Mouse (Mus musculus) gastrocnemius, adult 2 months (tissue): ENCODE data around the gene Pls3. TPM values are rescaled to one million over a fixed set of nuclear protein-coding genes. Genes with fewer than 3 reads are reported as not detected.

Experiments
- DNase-seq: peaks from one replicate; pipeline ENCODE4 v3.0.0; 2022
- H3K27ac ChIP-seq: fragments of 200-600 bp; 2 replicates; pipeline ENCODE4 v1.8.1; 2022; ENCODE audit warnings: mild to moderate bottlenecking
- H3K4me3 ChIP-seq: fragments of 200-600 bp; 2 replicates; pipeline ENCODE4 v1.8.1; 2022; ENCODE audit warnings: mild to moderate bottlenecking, moderate library complexity
- CTCF ChIP-seq: fragments of 200-600 bp; IDR thresholded peaks from 2 replicates; pipeline ENCODE4 v1.8.1; 2022; ENCODE audit warnings: antibody characterized with exemption, mild to moderate bottlenecking, moderate library complexity
- intact Hi-C: fragments of 180-260 bp; cut with DNase I; formaldehyde crosslinking; loops from one replicate; pipeline ENCODE4 v1.15.1; 2025
- long read RNA-seq, 2 experiments: library from polyadenylated mRNA; stranded (forward); transcript quantifications; one replicate each; pipeline ENCODE4 v2.0.0; 2021
- total RNA-seq, 2 experiments: library from RNA; stranded (reverse); gene quantifications; 2 replicates each; pipeline ENCODE4 v1.2.3; 2021

The Pls3 gene
- total RNA-seq, result 10 to 100 TPM; 11.5 to 24.7 TPM
- long read RNA-seq, experiment 1, transcript Pls3-202 (16 exons, 3,160 nt), result minor isoform, 8 of 62 reads
- long read RNA-seq, experiment 1, transcript Pls3-204 (16 exons, 3,149 nt), result major isoform, 46 of 62 reads
- long read RNA-seq, experiment 1, partial matches to known transcripts, result 3 of 62 reads
- long read RNA-seq, experiment 1, other reads (novel, unspliced or antisense), result 4 of 62 reads
- long read RNA-seq, experiment 2, transcript Pls3-204 (16 exons, 3,149 nt), result major isoform, 30 of 39 reads
- long read RNA-seq, experiment 2, partial matches to known transcripts, result 1 of 39 reads
- long read RNA-seq, experiment 2, other reads (novel, unspliced or antisense), result 3 of 39 reads

DNA sequence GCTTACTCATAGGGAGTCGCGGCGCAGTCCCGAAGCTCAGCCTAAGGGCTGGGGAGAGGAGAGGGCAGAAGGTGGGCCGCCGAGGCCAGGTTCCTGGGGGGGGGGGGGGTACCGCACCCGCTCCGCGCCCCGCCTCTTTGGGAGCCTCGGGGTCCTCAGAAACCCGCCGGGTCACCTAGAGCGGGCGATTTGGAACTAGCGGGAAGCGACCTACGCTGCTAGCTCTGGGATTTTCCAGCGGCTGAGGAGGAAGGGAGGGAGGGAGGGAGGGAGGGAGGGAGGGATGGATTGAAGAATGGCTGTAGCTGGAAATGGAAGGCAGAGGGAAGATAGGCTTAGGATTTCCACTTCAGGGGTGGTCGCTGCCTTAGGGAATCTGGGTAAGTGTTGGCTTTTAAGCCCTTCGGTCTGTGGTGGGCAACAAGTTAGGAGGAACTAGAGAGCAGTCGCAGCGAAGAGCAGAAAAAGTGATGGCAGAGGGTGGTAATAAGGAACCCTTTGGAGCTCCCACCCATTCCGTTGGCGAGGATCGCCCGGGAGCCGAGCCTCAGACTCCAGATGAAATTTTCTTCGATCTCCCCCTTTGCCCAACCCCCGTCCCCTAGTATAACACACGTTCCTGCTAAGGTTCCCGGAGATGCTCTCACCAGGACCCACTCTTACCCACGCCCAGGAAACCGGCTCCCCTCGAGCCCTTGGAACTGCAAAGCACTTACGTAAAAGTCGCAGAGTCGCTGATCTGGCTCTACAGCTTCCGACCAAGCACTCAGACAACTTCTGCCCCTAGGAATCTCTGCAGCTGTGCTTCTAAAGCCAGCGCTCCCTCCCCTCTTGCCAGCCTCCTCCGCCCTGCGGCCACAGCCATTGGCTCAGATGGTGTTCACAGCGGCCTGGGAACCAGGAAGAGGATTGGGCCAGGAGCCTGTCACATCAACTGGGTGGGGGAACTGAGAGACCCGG is at the start of gene Pls3:
Gene Pls3, minus strand, starts transcription at position 851 of the 960 bp plus-strand sequence.
- TF ChIP-seq CTCF, result no peak
- intact Hi-C loops, result loop anchor here (5.0 kb wide), 2 partner anchors 62 to 197 kb away; no protein-coding TSS in a partner anchor
- peak within 1 kb of the TSS; percentile 82 for H3K4me3 ChIP-seq
- DNase-seq, result peak; percentile 92
- H3K27ac ChIP-seq, result peak within 1 kb of the TSS; percentile 86

DNA sequence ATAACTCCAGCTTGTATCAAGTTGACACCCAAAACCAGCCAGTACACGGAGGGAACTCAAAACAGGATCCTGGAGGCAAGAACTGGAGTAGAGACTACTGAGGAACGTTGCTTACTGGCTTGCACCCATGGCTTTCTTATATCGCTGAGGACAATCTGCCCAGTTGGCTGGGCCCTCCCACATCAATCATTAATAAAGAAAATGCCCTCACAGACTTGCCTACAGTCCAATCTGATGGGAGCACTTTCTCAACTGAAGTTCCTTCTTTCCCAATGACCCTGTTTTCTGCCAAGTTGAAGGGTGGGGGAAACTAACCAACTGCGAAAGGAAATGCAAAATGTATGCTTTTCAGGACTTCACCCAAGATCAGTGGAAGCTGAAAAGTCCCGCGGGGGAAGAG is 20.7 kb upstream of the Pls3 start:
- H3K4me3 ChIP-seq, result no peak overlapping the region
- H3K27ac ChIP-seq, result no peak overlapping the region
- no peak for DNase-seq
- intact Hi-C loops, result no loop called here
- no peak for TF ChIP-seq CTCF

- peak overlapping the region; percentile 82 for H3K4me3 ChIP-seq
- intact Hi-C loops, result no loop called here
- peak overlapping the region; percentile 63 for H3K27ac ChIP-seq
- DNase-seq, result no peak
- no peak for TF ChIP-seq CTCF
Observed at GRCm38 (mm10) chrX:75875566-75875965, 584 bp upstream of the Pls3 start.

- peak overlapping the region; percentile 82 for H3K4me3 ChIP-seq
- intact Hi-C loops, result loop anchor here (5.0 kb wide), 2 partner anchors 62 to 197 kb away; no protein-coding TSS in a partner anchor
- peak; percentile 61 for DNase-seq
- TF ChIP-seq CTCF, result peak; percentile 25; the same call in 1 of the 2 replicates
- peak overlapping the region; percentile 86 for H3K27ac ChIP-seq
Observed at GRCm38 (mm10) chrX:75873813-75874212, 1.2 kb downstream of the Pls3 start.

DNA sequence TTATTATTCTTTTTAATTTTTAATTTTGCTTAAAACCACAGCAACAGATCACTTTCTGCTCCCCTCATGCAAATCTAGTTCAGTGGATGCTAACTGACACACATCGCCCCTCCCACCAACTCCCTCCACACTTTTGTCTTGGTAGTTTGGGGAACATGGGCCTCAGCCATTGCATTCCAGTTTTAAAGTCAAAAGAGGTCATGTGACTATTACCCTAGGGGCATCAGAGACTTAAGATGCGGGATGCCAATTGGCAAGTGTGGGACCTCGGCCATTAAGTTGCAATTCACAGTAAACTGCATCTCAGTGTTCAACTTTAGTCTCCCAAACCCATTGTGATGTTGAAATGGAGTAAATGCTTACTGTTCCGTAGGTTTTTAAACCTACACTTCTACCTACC is 1.7 kb downstream of the Pls3 start:
- TF ChIP-seq CTCF, result no peak

GRCm38 (mm10) chrX:75871855-75872254 is 3.1 kb downstream of the Pls3 start:
- DNase-seq, result no peak
- intact Hi-C loops, result loop anchor here (5.0 kb wide), 2 partner anchors 60 to 195 kb away; no protein-coding TSS in a partner anchor
- no peak overlapping the region for H3K4me3 ChIP-seq
- no peak overlapping the region for H3K27ac ChIP-seq
- TF ChIP-seq CTCF, result peak; percentile 23; the same call in 1 of the 2 replicates

More for the DNA sequence above, 1.7 kb downstream of the Pls3 start:
- Histone ChIP-seq H3K4me3 (peak overlapping the region; percentile 82), H3K27ac (peak overlapping the region; percentile 86)
- intact Hi-C loops, result loop anchor here (5.0 kb wide), 2 partner anchors 61 to 196 kb away; no protein-coding TSS in a partner anchor
- no peak for DNase-seq

DNA sequence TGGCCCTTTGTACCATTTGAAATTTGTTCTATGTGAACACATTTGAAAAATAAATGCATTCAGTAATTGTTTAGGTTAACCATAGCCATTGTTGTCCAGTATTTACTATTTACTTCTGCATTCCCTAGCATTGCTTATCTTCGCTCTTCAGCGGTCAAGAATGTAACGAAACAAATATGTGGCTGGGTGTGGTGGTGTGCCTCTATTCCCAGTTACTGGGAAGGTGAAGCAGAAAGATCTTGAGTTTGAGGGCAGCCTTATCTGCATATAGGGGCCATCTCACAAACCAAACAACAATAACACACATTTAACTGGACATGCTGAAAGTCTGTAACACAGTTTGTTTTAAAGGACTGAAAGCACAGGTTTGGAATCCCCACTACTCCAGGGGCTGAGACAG is 13.3 kb downstream of the Pls3 start:
- TF ChIP-seq CTCF, result no peak
- intact Hi-C loops, result no loop called here

GRCm38 (mm10) chrX:75854294-75854693 is 20.7 kb downstream of the Pls3 start:
- intact Hi-C loops, result no loop called here
- Histone ChIP-seq H3K27ac (no peak overlapping the region), H3K4me3 (no peak overlapping the region)
- DNase-seq, result no peak
- no peak for TF ChIP-seq CTCF

More for the DNA sequence above, 13.3 kb downstream of the Pls3 start:
- DNase-seq, result no peak
- Histone ChIP-seq H3K4me3 (no peak overlapping the region), H3K27ac (no peak overlapping the region)

GRCm38 (mm10) chrX:75844290-75844689 is 30.7 kb downstream of the Pls3 start:
- no peak for TF ChIP-seq CTCF
- no peak overlapping the region for H3K4me3 ChIP-seq
- intact Hi-C loops, result no loop called here
- DNase-seq, result no peak
- H3K27ac ChIP-seq, result no peak overlapping the region; the same call in none of the 2 replicates

DNA sequence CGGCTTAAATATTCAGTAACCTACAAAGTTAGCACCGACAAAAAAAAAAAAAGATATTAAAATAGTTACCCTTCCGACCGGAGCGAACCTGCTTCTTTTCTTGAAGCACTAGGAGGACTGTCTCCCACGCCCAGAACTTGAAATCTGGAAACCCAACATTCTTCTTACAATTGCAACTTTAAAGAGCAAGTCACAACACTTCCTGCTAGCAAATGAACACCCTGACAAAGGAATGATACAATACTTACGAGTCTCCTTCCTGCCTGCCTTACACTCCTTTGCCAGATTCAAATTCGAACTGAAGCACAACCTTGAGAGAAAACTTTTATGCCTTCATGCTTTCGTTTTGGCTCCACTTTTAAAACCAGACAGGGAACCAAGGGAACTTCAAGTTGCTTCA is 32.1 kb downstream of the Pls3 start:
- TF ChIP-seq CTCF, result no peak
- no peak for DNase-seq
- intact Hi-C loops, result no loop called here
- peak overlapping the region; percentile 59 for H3K4me3 ChIP-seq
- peak overlapping the region; percentile 79 for H3K27ac ChIP-seq

- H3K27ac ChIP-seq, result peak overlapping the region; percentile 79
- intact Hi-C loops, result no loop called here
- 0 out of 2 replicates have a peak, but pooled peaks have one; percentile 2 for TF ChIP-seq CTCF
- peak overlapping the region; percentile 59 for H3K4me3 ChIP-seq
- DNase-seq, result no peak
Observed at GRCm38 (mm10) chrX:75842120-75842519, 32.9 kb downstream of the Pls3 start.

DNA sequence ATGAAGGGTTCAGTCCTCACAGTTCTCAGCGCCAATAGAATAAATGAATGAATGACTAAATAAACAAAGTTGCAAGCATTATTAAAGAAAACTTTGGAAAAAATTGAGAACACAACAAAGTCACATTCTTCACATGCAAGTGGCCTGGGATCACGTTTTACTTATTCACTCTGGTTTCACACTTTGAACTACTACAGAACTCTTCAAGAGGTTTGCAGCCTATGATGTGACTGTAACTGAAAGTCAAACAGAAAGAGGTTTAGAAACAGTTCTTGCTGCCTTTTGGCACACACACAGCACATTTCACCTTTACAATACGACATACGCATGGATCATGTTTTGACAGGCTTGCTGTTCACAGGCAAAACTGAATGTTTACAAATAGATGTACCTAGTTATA is 34.7 kb downstream of the Pls3 start:
- no peak for DNase-seq
- TF ChIP-seq CTCF, result no peak
- intact Hi-C loops, result no loop called here
- Histone ChIP-seq H3K27ac (peak overlapping the region; percentile 62), H3K4me3 (0 out of 2 replicates have a peak overlapping the region, but pooled peaks have one; percentile 17)
